In genomic region chr7:4137746-4138145, GRCm38 (mm10) we compare ENCODE assay signal across 8 mouse cellular contexts. TPM values are rescaled to one million over a fixed set of nuclear protein-coding genes. Genes with fewer than 3 reads are reported as not detected.
DNase-seq lines count a peak whose midpoint lies in the region; ATAC-seq and TF ChIP-seq lines count a peak whose summit lies in the region.

No protein-coding gene starts in this region.

- TF ChIP-seq CTCF in left cerebral cortex, adult 2 months (IDR thresholded peaks at IDR 0.05), result no peak
- no peak for TF ChIP-seq CTCF in hindbrain, postnatal 0 days (IDR thresholded peaks at IDR 0.05; ENCODE audit: low read depth)

- WGBS in embryonic facial prominence, embryonic 13.5 days, result 51% methylated on average over 3 of the region's 3 CpGs
- WGBS in hindbrain, postnatal 0 days, result 51% methylated on average over 3 of the region's 3 CpGs

- H3ac ChIP-seq in myocyte (ENCODE audit: control insufficient read depth, insufficient read length), result peak overlapping the region; percentile 69

- peak overlapping the region; percentile 96 for H3K27ac ChIP-seq in left cerebral cortex, adult 2 months
- H3K27ac ChIP-seq in embryonic facial prominence, embryonic 13.5 days, result no peak overlapping the region
- peak overlapping the region; percentile 99 for H3K27ac ChIP-seq in hindbrain, postnatal 0 days

- peak overlapping the region; percentile 77 for H3K4me3 ChIP-seq in left cerebral cortex, adult 2 months
- peak overlapping the region; percentile 95 for H3K4me3 ChIP-seq in embryonic facial prominence, embryonic 13.5 days
- H3K4me3 ChIP-seq in hindbrain, postnatal 0 days (ENCODE audit: low read length), result peak overlapping the region; percentile 79
- peak overlapping the region; percentile 73 for H3K4me3 ChIP-seq in myocyte

- peaks cover 43% of the 10 kb centered on the region for H3K36me3 ChIP-seq in embryonic facial prominence, embryonic 13.5 days
- peaks cover 48% of the 10 kb centered on the region for H3K36me3 ChIP-seq in hindbrain, postnatal 0 days (ENCODE audit: insufficient read depth, low read length)
- H3K36me3 ChIP-seq in myocyte (ENCODE audit: control insufficient read depth, insufficient read depth), result peaks cover 26% of the 10 kb centered on the region

- peak overlapping the region; percentile 83 for H3K4me2 ChIP-seq in embryonic facial prominence, embryonic 13.5 days
- peak overlapping the region; percentile 93 for H3K4me2 ChIP-seq in hindbrain, postnatal 0 days (ENCODE audit: low read depth, low read length)
- peak overlapping the region; percentile 82 for H3K4me2 ChIP-seq in myocyte (ENCODE audit: low read depth)

- H3K9ac ChIP-seq in embryonic facial prominence, embryonic 13.5 days, result peak overlapping the region; percentile 91
- peak overlapping the region; percentile 83 for H3K9ac ChIP-seq in hindbrain, postnatal 0 days (replicated peaks; ENCODE audit: low read length)

- no peak for DNase-seq in left cerebral cortex, adult 2 months (ENCODE audit: extremely low spot score in 1 of 2, low spot score in 2 of 2)
- DNase-seq in left cerebral cortex, adult 18-20 months (ENCODE audit: low spot score in 2 of 2), result no peak
- no peak for DNase-seq in hindbrain, postnatal 0 days (ENCODE audit: low spot score)
- DNase-seq in retina, postnatal 1 day, result no peak
- no peak for DNase-seq in frontal cortex, adult 2 months (ENCODE audit: extremely low spot score in 1 of 2, low spot score in 1 of 2)
- DNase-seq in kidney, postnatal 36 days, result no peak

- H3K27me3 ChIP-seq in embryonic facial prominence, embryonic 13.5 days, result no peaks in the 10 kb centered on the region
- no peaks in the 10 kb centered on the region for H3K27me3 ChIP-seq in hindbrain, postnatal 0 days (ENCODE audit: insufficient read depth, low read length)
- H3K27me3 ChIP-seq in myocyte (ENCODE audit: control insufficient read depth, insufficient read depth, insufficient read length), result no peaks in the 10 kb centered on the region

- peaks cover 13% of the 10 kb centered on the region for H3K4me1 ChIP-seq in embryonic facial prominence, embryonic 13.5 days
- H3K4me1 ChIP-seq in hindbrain, postnatal 0 days (ENCODE audit: insufficient read depth, low read length), result peaks cover 9% of the 10 kb centered on the region; the same call in 1 of the 2 replicates

- ATAC-seq in embryonic facial prominence, embryonic 13.5 days (ENCODE audit: insufficient number of reproducible peaks, insufficient read depth, low FRiP score, low TSS enrichment, low read depth), result no peak
- no peak for ATAC-seq in hindbrain, postnatal 0 days

- H3K79me2 ChIP-seq in myocyte (ENCODE audit: control insufficient read depth, insufficient read depth), result peaks cover 31% of the 10 kb centered on the region

- intact Hi-C loops in left cerebral cortex, adult 2 months (cut with DNase I), result loop anchor here (2.0 to 10.0 kb wide), 4 partner anchors 17 to 945 kb away; partner anchors contain the start of genes Epn1 and Ppp1r12c

- no peak for TF ChIP-seq POLR2A in myocyte (IDR thresholded peaks at IDR 0.05; ENCODE audit: insufficient read length, low read depth)

- H3K9me3 ChIP-seq in embryonic facial prominence, embryonic 13.5 days, result no peaks in the 10 kb centered on the region
- H3K9me3 ChIP-seq in hindbrain, postnatal 0 days (ENCODE audit: low read length), result no peaks in the 10 kb centered on the region

TF ChIP-seq in myocyte, 11 proteins besides CTCF, POLR2A, EP300 and RAD21:
- TF ChIP-seq MYOD1 (IDR thresholded peaks at IDR 0.05; ENCODE audit: control insufficient read depth in 1 of 3, insufficient read length in 2 of 3, low read depth in 2 of 3) (no peak), REST (IDR thresholded peaks at IDR 0.05; ENCODE audit: insufficient read depth, insufficient read length) (no peak), TCF12 (IDR thresholded peaks at IDR 0.05; ENCODE audit: insufficient read depth, poor library complexity, severe bottlenecking) (no peak), MAX (IDR thresholded peaks at IDR 0.05; ENCODE audit: low read depth) (no peak), MYOG (IDR thresholded peaks at IDR 0.05; ENCODE audit: control insufficient read depth in 1 of 3, insufficient read depth in 1 of 3, insufficient read length in 2 of 3, low read depth in 2 of 3) (no peak), E2F4 (IDR thresholded peaks at IDR 0.05; ENCODE audit: insufficient read depth) (no peak), CEBPB (IDR thresholded peaks at IDR 0.05; ENCODE audit: insufficient read depth, poor library complexity, severe bottlenecking) (no peak), USF1 (IDR thresholded peaks at IDR 0.05; ENCODE audit: low read depth) (no peak), TCF3 (IDR thresholded peaks at IDR 0.05; ENCODE audit: insufficient read length, low read depth) (no peak), POLR2AphosphoS2 (IDR thresholded peaks at IDR 0.05; ENCODE audit: insufficient read length, low read depth) (no peak), SRF (IDR thresholded peaks at IDR 0.05; ENCODE audit: control insufficient read depth, insufficient read length, low read depth) (no peak)

RNA-seq across cellular contexts. Expression of gene Leng8, which starts 0.9 kb away (rescaled TPM):
- total RNA-seq in left cerebral cortex, adult 2 months (2021), result 100 to 1,000 TPM; 178 to 184 TPM
- total RNA-seq in left cerebral cortex, adult 18-20 months (2021), result 100 to 1,000 TPM; 125 to 149 TPM
- 66.7 and 67.8 TPM in 2 replicates for polyA plus RNA-seq in embryonic facial prominence, embryonic 13.5 days (2015; fragmentation: Nextera tagmentation; extraction: Ambion mirVana)
- total RNA-seq in hindbrain, postnatal 0 days (2014; rRNA removed), result 183 and 264 TPM in 2 replicates
- polyA plus RNA-seq in hindbrain, postnatal 0 days (2015; fragmentation: Nextera tagmentation; extraction: Ambion mirVana), result 49.1 and 50.8 TPM in 2 replicates
- polyA plus RNA-seq in myocyte (2012; fragmentation: generic; extraction: Trizol), result 33.3 TPM
- 641 and 654 TPM in 2 replicates for polyA plus RNA-seq in frontal cortex, adult 2 months (2012; rRNA removed)

RNA-seq across cellular contexts. Expression of gene Leng9, which starts 12.4 kb away (rescaled TPM):
- 1 to 10 TPM; 6.2 to 6.9 TPM for total RNA-seq in left cerebral cortex, adult 2 months (2021)
- 1 to 10 TPM; 6.0 to 6.9 TPM for total RNA-seq in left cerebral cortex, adult 18-20 months (2021)
- polyA plus RNA-seq in embryonic facial prominence, embryonic 13.5 days (2015; fragmentation: Nextera tagmentation; extraction: Ambion mirVana), result 4.6 and 5.4 TPM in 2 replicates
- 4.2 and 4.4 TPM in 2 replicates for total RNA-seq in hindbrain, postnatal 0 days (2014; rRNA removed)
- polyA plus RNA-seq in hindbrain, postnatal 0 days (2015; fragmentation: Nextera tagmentation; extraction: Ambion mirVana), result 4.2 and 5.4 TPM in 2 replicates
- polyA plus RNA-seq in myocyte (2012; fragmentation: generic; extraction: Trizol), result 3.2 TPM
- 7.1 and 8.0 TPM in 2 replicates for polyA plus RNA-seq in frontal cortex, adult 2 months (2012; rRNA removed)

RNA-seq across cellular contexts. Expression of gene Ttyh1, which starts 18.5 kb away (rescaled TPM):
- 100 to 1,000 TPM; 667 to 745 TPM for total RNA-seq in left cerebral cortex, adult 2 months (2021)
- total RNA-seq in left cerebral cortex, adult 18-20 months (2021), result 100 to 1,000 TPM; 597 TPM
- polyA plus RNA-seq in embryonic facial prominence, embryonic 13.5 days (2015; fragmentation: Nextera tagmentation; extraction: Ambion mirVana), result 3.7 and 5.9 TPM in 2 replicates
- 819 and 1,009 TPM in 2 replicates for total RNA-seq in hindbrain, postnatal 0 days (2014; rRNA removed)
- 249 and 272 TPM in 2 replicates for polyA plus RNA-seq in hindbrain, postnatal 0 days (2015; fragmentation: Nextera tagmentation; extraction: Ambion mirVana)
- 0.10 TPM for polyA plus RNA-seq in myocyte (2012; fragmentation: generic; extraction: Trizol)
- 712 and 743 TPM in 2 replicates for polyA plus RNA-seq in frontal cortex, adult 2 months (2012; rRNA removed)

RNA-seq across cellular contexts. Expression of gene Cdc42ep5, which starts 26.9 kb away (rescaled TPM):
- total RNA-seq in left cerebral cortex, adult 2 months (2021), result 1 to 10 TPM; 1.4 to 1.6 TPM
- 1 to 10 TPM; 3.6 to 4.1 TPM for total RNA-seq in left cerebral cortex, adult 18-20 months (2021)
- polyA plus RNA-seq in embryonic facial prominence, embryonic 13.5 days (2015; fragmentation: Nextera tagmentation; extraction: Ambion mirVana), result 66.7 and 71.0 TPM in 2 replicates
- total RNA-seq in hindbrain, postnatal 0 days (2014; rRNA removed), result 8.5 and 15.9 TPM in 2 replicates
- polyA plus RNA-seq in hindbrain, postnatal 0 days (2015; fragmentation: Nextera tagmentation; extraction: Ambion mirVana), result 11.7 and 12.0 TPM in 2 replicates
- polyA plus RNA-seq in myocyte (2012; fragmentation: generic; extraction: Trizol), result 26.5 TPM
- polyA plus RNA-seq in frontal cortex, adult 2 months (2012; rRNA removed), result 3.5 and 3.9 TPM in 2 replicates

Comparison
In these comparisons a context has a peak if more than half of its experiments do, and no peak if none do; other contexts are left out.
1. RNA of gene Ttyh1, which starts 18.5 kb away (polyA plus RNA-seq): 712 to 743 TPM in frontal cortex, adult 2 months and 249 to 272 TPM in hindbrain, postnatal 0 days; 3.7 to 5.9 TPM in embryonic facial prominence, embryonic 13.5 days and 0.10 TPM in myocyte (single experiment); every median in the first group is over 10 times any median in the second.
2. Peak in every context shown above with its lines, with median percentiles within 50 percentile points of each other: H3K4me3 ChIP-seq and H3K4me2 ChIP-seq.